Mouse (Mus musculus) liver, embryonic 12.5 days (tissue): ENCODE data around the gene Iqschfp. TPM values are rescaled to one million over a fixed set of nuclear protein-coding genes. Genes with fewer than 3 reads are reported as not detected.

ENCODE experiments used
- ATAC-seq: fragments of 200-750 bp; cut with Nextera tagmentation; 2 replicates; pipeline ENCODE4 v1.8.0; 2017; ENCODE audit warnings: moderate number of reproducible peaks, mild to moderate bottlenecking, moderate library complexity
- H3K27ac ChIP-seq: fragments of 300-500 bp; sonication (generic); 2 replicates; pipeline ENCODE4 v1.5.1; 2016; ENCODE audit warnings: mild to moderate bottlenecking
- H3K27me3 ChIP-seq: fragments of 300-500 bp; sonication (generic); replicated peaks from 2 replicates; pipeline ENCODE4 v1.6.1; 2016; ENCODE audit warnings: mild to moderate bottlenecking, moderate library complexity
- H3K36me3 ChIP-seq: fragments of 300-500 bp; sonication (generic); 2 replicates; pipeline ENCODE4 v1.6.1; 2016; ENCODE audit warnings: mild to moderate bottlenecking, moderate library complexity
- H3K4me1 ChIP-seq: fragments of 300-500 bp; sonication (generic); 2 replicates; pipeline ENCODE4 v1.6.1; 2016
- H3K4me2 ChIP-seq: fragments of 300-500 bp; sonication (generic); 2 replicates; pipeline ENCODE4 v1.6.1; 2016; ENCODE audit warnings: mild to moderate bottlenecking, moderate library complexity
- H3K4me3 ChIP-seq: fragments of 300-500 bp; sonication (generic); 2 replicates; pipeline ENCODE4 v1.5.1; 2016; ENCODE audit warnings: mild to moderate bottlenecking, moderate library complexity
- H3K9ac ChIP-seq: fragments of 300-500 bp; sonication (generic); 2 replicates; pipeline ENCODE4 v1.6.1; 2016; ENCODE audit warnings: mild to moderate bottlenecking, moderate library complexity
- H3K9me3 ChIP-seq: fragments of 300-500 bp; sonication (generic); replicated peaks from 2 replicates; pipeline ENCODE4 v1.6.1; 2016; ENCODE audit warnings: mild to moderate bottlenecking, moderate library complexity
- WGBS: fragments of 180-500 bp; shearing (Covaris S2); methylation state at CpG from one replicate; pipeline ENCODE4 v1.1.7; 2016; ENCODE audit not compliant: insufficient replicate concordance; 5-methylcytosine and 5-hydroxymethylcytosine counted together
- polyA plus RNA-seq: library from polyadenylated mRNA; unstranded; fragments of >200 nt; fragmentation: Nextera tagmentation; extraction: Ambion mirVana; gene quantifications from 2 replicates; pipeline ENCODE4 v1.2.1, GENCODE M21; 2016

The Iqschfp gene
- polyA plus RNA-seq, 1 experiment from 2014 or later, result not detected

GRCm38 (mm10) chr3:68428081-68428480 lies 536.0 kb downstream of the Iqschfp start:
- WGBS, result 85% methylated on average over 5 of the region's 5 CpGs
- Histone ChIP-seq H3K27ac (no peak overlapping the region), H3K4me1 (no peaks in the 10 kb centered on the region), H3K9ac (no peak overlapping the region), H3K27me3 (no peaks in the 10 kb centered on the region), H3K9me3 (no peaks in the 10 kb centered on the region), H3K4me3 (no peak overlapping the region), H3K4me2 (no peak overlapping the region), H3K36me3 (no peaks in the 10 kb centered on the region)
- no peak for ATAC-seq

GRCm38 (mm10) chr3:68434435-68434834 lies 542.4 kb downstream of the Iqschfp start:
- ATAC-seq, result no peak

GRCm38 (mm10) chr3:68434897-68435296 lies 542.9 kb downstream of the Iqschfp start:
- H3K27ac ChIP-seq, result no peak overlapping the region
- H3K4me1 ChIP-seq, result no peaks in the 10 kb centered on the region
- H3K36me3 ChIP-seq, result no peaks in the 10 kb centered on the region
- H3K4me3 ChIP-seq, result no peak overlapping the region
- no peak for ATAC-seq
- no peaks in the 10 kb centered on the region for H3K27me3 ChIP-seq
- no peaks in the 10 kb centered on the region for H3K9me3 ChIP-seq
- no peak overlapping the region for H3K4me2 ChIP-seq
- WGBS, result 62% methylated on average over 2 of the region's 2 CpGs
- no peak overlapping the region for H3K9ac ChIP-seq

More at GRCm38 (mm10) chr3:68434435-68434834, 542.4 kb downstream of the Iqschfp start:
- no peak overlapping the region for H3K9ac ChIP-seq
- H3K9me3 ChIP-seq, result no peaks in the 10 kb centered on the region
- no peak overlapping the region for H3K4me2 ChIP-seq
- no peaks in the 10 kb centered on the region for H3K36me3 ChIP-seq
- H3K4me1 ChIP-seq, result no peaks in the 10 kb centered on the region
- H3K27ac ChIP-seq, result no peak overlapping the region
- H3K4me3 ChIP-seq, result no peak overlapping the region
- WGBS, result 64% methylated on average over 7 of the region's 7 CpGs
- H3K27me3 ChIP-seq, result no peaks in the 10 kb centered on the region

GRCm38 (mm10) chr3:68448480-68448879 lies 556.4 kb downstream of the Iqschfp start:
- ATAC-seq, result no peak
- Histone ChIP-seq H3K36me3 (no peaks in the 10 kb centered on the region), H3K4me2 (no peak overlapping the region), H3K4me3 (no peak overlapping the region), H3K9ac (no peak overlapping the region), H3K9me3 (no peaks in the 10 kb centered on the region), H3K4me1 (no peaks in the 10 kb centered on the region), H3K27ac (no peak overlapping the region), H3K27me3 (no peaks in the 10 kb centered on the region)
- 51% methylated on average over 2 of the region's 2 CpGs for WGBS

GRCm38 (mm10) chr3:68451634-68452033 lies 559.6 kb downstream of the Iqschfp start:
- Histone ChIP-seq H3K27me3 (no peaks in the 10 kb centered on the region), H3K27ac (no peak overlapping the region), H3K4me3 (no peak overlapping the region), H3K4me2 (no peak overlapping the region), H3K36me3 (no peaks in the 10 kb centered on the region), H3K9me3 (no peaks in the 10 kb centered on the region), H3K4me1 (no peaks in the 10 kb centered on the region), H3K9ac (no peak overlapping the region)
- ATAC-seq, result no peak
- 88% methylated on average over 1 of the region's 1 CpGs for WGBS

GRCm38 (mm10) chr3:68453266-68453665 lies 561.2 kb downstream of the Iqschfp start:
- Histone ChIP-seq H3K4me1 (no peaks in the 10 kb centered on the region), H3K27ac (no peak overlapping the region), H3K27me3 (no peaks in the 10 kb centered on the region), H3K4me2 (no peak overlapping the region), H3K36me3 (no peaks in the 10 kb centered on the region), H3K9me3 (no peaks in the 10 kb centered on the region), H3K9ac (no peak overlapping the region), H3K4me3 (no peak overlapping the region)
- no peak for ATAC-seq
- WGBS, result 12% methylated on average over 5 of the region's 5 CpGs

- H3K4me3 ChIP-seq, result no peak overlapping the region
- H3K9me3 ChIP-seq, result no peaks in the 10 kb centered on the region
- no peak overlapping the region for H3K27ac ChIP-seq
- H3K9ac ChIP-seq, result no peak overlapping the region
- H3K27me3 ChIP-seq, result no peaks in the 10 kb centered on the region
- H3K36me3 ChIP-seq, result no peaks in the 10 kb centered on the region
- no peak overlapping the region for H3K4me2 ChIP-seq
- no peak for ATAC-seq
- WGBS, result 65% methylated on average over 10 of the region's 10 CpGs
- H3K4me1 ChIP-seq, result no peaks in the 10 kb centered on the region
Measured at GRCm38 (mm10) chr3:68453719-68454455, 561.9 kb downstream of the Iqschfp start.

GRCm38 (mm10) chr3:68466643-68467042 lies 574.6 kb downstream of the Iqschfp start:
- 0 out of 2 replicates have a peak, but pooled peaks cover 3% of the 10 kb centered on the region for H3K27me3 ChIP-seq
- H3K4me2 ChIP-seq, result no peak overlapping the region
- H3K4me3 ChIP-seq, result no peak overlapping the region
- no peak for ATAC-seq
- no peaks in the 10 kb centered on the region for H3K9me3 ChIP-seq
- H3K4me1 ChIP-seq, result no peaks in the 10 kb centered on the region
- H3K27ac ChIP-seq, result no peak overlapping the region
- H3K36me3 ChIP-seq, result no peaks in the 10 kb centered on the region
- H3K9ac ChIP-seq, result no peak overlapping the region
- 53% methylated on average over 5 of the region's 5 CpGs for WGBS

GRCm38 (mm10) chr3:68467941-68468687 lies 576.1 kb downstream of the Iqschfp start:
- Histone ChIP-seq H3K4me3 (peak overlapping the region; percentile 25), H3K27me3 (0 out of 2 replicates have a peak, but pooled peaks cover 3% of the 10 kb centered on the region), H3K27ac (no peak overlapping the region), H3K36me3 (no peaks in the 10 kb centered on the region), H3K4me2 (peak overlapping the region; percentile 47), H3K4me1 (no peaks in the 10 kb centered on the region), H3K9me3 (no peaks in the 10 kb centered on the region), H3K9ac (no peak overlapping the region)
- no peak for ATAC-seq
- WGBS, result 7% methylated on average over 10 of the region's 10 CpGs

- Histone ChIP-seq H3K27me3 (0 out of 2 replicates have a peak, but pooled peaks cover 3% of the 10 kb centered on the region), H3K4me2 (no peak overlapping the region), H3K9me3 (no peaks in the 10 kb centered on the region), H3K27ac (no peak overlapping the region), H3K9ac (no peak overlapping the region), H3K4me1 (no peaks in the 10 kb centered on the region), H3K4me3 (no peak overlapping the region), H3K36me3 (no peaks in the 10 kb centered on the region)
- 65% methylated on average over 1 of the region's 1 CpGs for WGBS
- ATAC-seq, result no peak
Measured at GRCm38 (mm10) chr3:68469643-68470042, 577.6 kb downstream of the Iqschfp start.

- 0 out of 2 replicates have a peak, but pooled peaks cover 3% of the 10 kb centered on the region for H3K27me3 ChIP-seq
- no peak overlapping the region for H3K4me3 ChIP-seq
- no peak overlapping the region for H3K27ac ChIP-seq
- H3K4me2 ChIP-seq, result no peak overlapping the region
- no peaks in the 10 kb centered on the region for H3K9me3 ChIP-seq
- no peaks in the 10 kb centered on the region for H3K36me3 ChIP-seq
- H3K9ac ChIP-seq, result no peak overlapping the region
- 47% methylated on average over 3 of the region's 3 CpGs for WGBS
- ATAC-seq, result no peak
- no peaks in the 10 kb centered on the region for H3K4me1 ChIP-seq
Measured at GRCm38 (mm10) chr3:68470061-68470460, 578.0 kb downstream of the Iqschfp start.

GRCm38 (mm10) chr3:68470622-68471021 lies 578.6 kb downstream of the Iqschfp start:
- Histone ChIP-seq H3K27ac (no peak overlapping the region), H3K4me1 (no peaks in the 10 kb centered on the region), H3K9ac (no peak overlapping the region), H3K36me3 (no peaks in the 10 kb centered on the region), H3K4me3 (no peak overlapping the region), H3K27me3 (0 out of 2 replicates have a peak, but pooled peaks cover 3% of the 10 kb centered on the region), H3K4me2 (no peak overlapping the region), H3K9me3 (no peaks in the 10 kb centered on the region)
- 68% methylated on average over 5 of the region's 5 CpGs for WGBS
- no peak for ATAC-seq
